20 mouse cellular contexts compared by ENCODE assay signal in the genomic region with DNA sequence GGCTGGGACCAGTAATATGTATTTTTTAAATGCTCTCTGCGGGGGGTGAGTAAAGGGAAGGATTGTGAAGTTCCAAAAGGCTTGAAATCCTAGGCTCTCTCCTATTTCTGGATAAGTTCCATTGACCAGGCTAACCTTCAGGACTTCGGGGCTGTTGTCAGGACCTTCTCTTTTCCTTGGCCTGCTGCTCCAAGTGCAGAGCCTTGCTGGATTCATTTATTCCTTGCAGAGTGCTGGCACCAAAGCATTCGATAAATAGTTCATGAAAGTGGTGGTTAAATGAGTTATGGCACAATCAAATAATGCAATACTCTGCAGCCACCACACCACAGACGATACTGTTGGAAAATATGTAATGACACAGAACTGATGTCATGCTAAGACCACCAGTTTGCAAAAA.
A peak's percentile ranks its signal among the peaks of the same experiment; 100 is the strongest.
DNase-seq lines count a peak whose midpoint lies in the region; TF ChIP-seq lines count a peak whose summit lies in the region.
"Had no signal": no experiment of that assay in that cellular context is flagged by ENCODE, and none has a peak within 500 bp of the region (broad histone marks: within the 10 kb centered on the region; RNA-seq: fewer than 3 reads in every experiment).

No protein-coding gene starts in this region.

- H3K27ac ChIP-seq in layer of hippocampus, adult 2 months, result no peak overlapping the region
- H3K27ac ChIP-seq: embryonic facial prominence, embryonic 10.5 days; embryonic facial prominence, embryonic 12.5 days; forebrain, embryonic 10.5 days; forebrain, embryonic 12.5 days had no signal

- TF ChIP-seq CTCF in layer of hippocampus, adult 2 months (conservative IDR thresholded peaks at IDR 0.05), result no peak

- H3K4me3 ChIP-seq in layer of hippocampus, adult 2 months, result no peak overlapping the region
- H3K4me3 ChIP-seq: embryonic facial prominence, embryonic 10.5 days; embryonic facial prominence, embryonic 12.5 days; forebrain, embryonic 10.5 days; forebrain, embryonic 12.5 days had no signal

- DNase-seq in heart, adult 11 months, result peak; percentile 71
- DNase-seq in heart, postnatal 14 days, result no peak
- peak; percentile 35 for DNase-seq in NIH3T3 (ENCODE audit: low read depth)
- peak; percentile 30 for DNase-seq in skeletal muscle tissue, adult 2 months (ENCODE audit: low read depth, low spot score)
- DNase-seq in layer of hippocampus, adult 2 months (ENCODE audit: low spot score in 2 of 2), result no peak
- DNase-seq: adrenal gland, adult 2 months; adrenal gland, postnatal 10 days; adrenal gland, postnatal 25 days; B cell, adult 2 months; cerebellum, adult 11 months; cerebellum, adult 18-20 months; cerebellum, adult 8-10 months; cerebellum, adult 9-11 months; cerebellum, postnatal 14 days; cerebellum, postnatal 36 days; embryo, embryonic 11 days had no signal

- intact Hi-C loops in heart, postnatal 14 days (cut with DNase I), result no loop called here

Comparison
In these comparisons a context has a peak if more than half of its experiments do, and no peak if none do; other contexts are left out.
1. DNase-seq: peak in heart, adult 11 months (single experiment), NIH3T3 (single experiment) and skeletal muscle tissue, adult 2 months (single experiment); none in heart, postnatal 14 days (0 of 2) and layer of hippocampus, adult 2 months (0 of 2).